Mouse (Mus musculus): ENCODE results near the gene Dnase1. TPM values are rescaled to one million over a fixed set of nuclear protein-coding genes. Genes with fewer than 3 reads are reported as not detected.

The Dnase1 gene
- polyA plus RNA-seq, 1 experiment from 2014 or later, result 5.1 TPM

DNA sequence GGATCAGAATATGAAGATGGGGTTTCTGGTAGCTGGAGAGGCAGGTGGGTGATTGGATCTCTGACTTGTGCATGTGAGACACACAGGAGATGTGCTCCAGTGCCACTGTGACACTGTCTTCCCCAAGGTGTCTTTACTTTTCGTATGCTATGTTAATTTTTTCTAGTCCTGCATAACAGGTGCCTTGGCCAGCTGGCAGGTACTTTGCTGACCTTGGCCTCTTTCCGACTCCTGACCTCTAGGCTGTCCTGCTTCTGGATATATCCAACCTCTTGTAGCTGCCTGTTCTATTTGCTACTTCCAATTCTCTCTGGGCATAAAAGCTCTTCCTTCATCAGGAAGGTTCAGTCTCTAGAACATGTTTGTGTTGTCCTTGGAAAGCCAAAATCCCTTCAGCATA lies 1.2 kb upstream of the Dnase1 start:
- no peak overlapping the region for H3K27ac ChIP-seq (replicated peaks; ENCODE audit: low read depth, low read length)
- DNase-seq (ENCODE audit: low spot score) (no peak), ATAC-seq (ENCODE audit: low read depth) (no peak)
- no peak overlapping the region for H3K4me3 ChIP-seq (ENCODE audit: low read depth, low read length)
- H3K36me3 ChIP-seq (ENCODE audit: control insufficient read depth, insufficient read depth, low read length), result peaks cover 38% of the 10 kb centered on the region
- 87% methylated on average over 2 of the region's 2 CpGs for WGBS
- H3K9me3 ChIP-seq (ENCODE audit: control insufficient read depth, low read length), result no peaks in the 10 kb centered on the region
- no peak overlapping the region for H3K4me2 ChIP-seq (ENCODE audit: low read depth, low read length)
- H3K9ac ChIP-seq (ENCODE audit: low read depth, low read length), result no peak overlapping the region
- H3K4me1 ChIP-seq (ENCODE audit: control insufficient read depth, insufficient read depth, low read length), result no peaks in the 10 kb centered on the region
- H3K27me3 ChIP-seq (replicated peaks; ENCODE audit: control insufficient read depth, insufficient read depth, low read length), result no peaks in the 10 kb centered on the region

DNA sequence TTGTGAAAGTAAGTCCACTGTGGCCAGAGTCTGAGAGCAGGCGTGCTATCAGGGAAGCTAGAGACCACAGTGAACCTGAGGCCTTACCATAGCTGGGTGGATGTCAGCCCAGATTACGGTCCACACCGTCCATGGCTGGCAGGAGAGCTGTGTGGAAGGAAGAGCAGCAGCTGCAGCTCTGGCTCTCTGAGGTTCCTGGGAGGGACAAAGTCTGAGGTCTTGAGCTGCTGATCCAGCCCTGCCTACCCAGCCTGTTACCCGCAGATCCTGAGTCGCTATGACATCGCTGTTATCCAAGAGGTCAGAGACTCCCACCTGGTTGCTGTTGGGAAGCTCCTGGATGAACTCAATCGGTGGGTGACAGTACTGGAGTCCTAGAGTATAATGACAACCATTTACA lies 948 bp downstream of the Dnase1 start:
- no peak for ATAC-seq (ENCODE audit: low read depth)
- H3K9ac ChIP-seq (ENCODE audit: low read depth, low read length), result no peak overlapping the region

DNA sequence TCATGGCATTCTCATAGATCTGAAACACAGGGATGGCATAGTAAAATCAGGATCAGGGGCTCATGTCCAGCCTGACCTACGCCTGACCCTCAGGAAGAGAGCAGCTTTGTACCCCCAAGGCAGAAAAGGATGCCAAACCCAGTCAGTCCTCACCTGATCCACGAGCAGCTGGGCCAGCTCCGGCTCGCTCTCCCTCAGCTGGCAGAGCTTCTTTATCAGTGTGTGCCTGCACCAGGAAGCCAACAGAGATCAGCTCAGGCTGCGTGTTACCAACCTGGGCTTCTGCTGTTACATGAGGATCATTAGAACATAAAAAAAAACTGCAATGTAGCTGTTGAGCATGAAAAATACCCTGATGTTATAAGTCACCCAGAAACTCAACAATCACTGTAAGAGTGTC lies 3.5 kb downstream of the Dnase1 start:
- WGBS, result 84% methylated on average over 5 of the region's 5 CpGs
- H3K4me1 ChIP-seq (ENCODE audit: control insufficient read depth, insufficient read depth, low read length), result no peaks in the 10 kb centered on the region
- H3K9me3 ChIP-seq (ENCODE audit: control insufficient read depth, low read length), result no peaks in the 10 kb centered on the region
- DNase-seq (ENCODE audit: low spot score) (no peak), ATAC-seq (ENCODE audit: low read depth) (no peak)
- H3K27me3 ChIP-seq (replicated peaks; ENCODE audit: control insufficient read depth, insufficient read depth, low read length), result no peaks in the 10 kb centered on the region
- H3K36me3 ChIP-seq (ENCODE audit: control insufficient read depth, insufficient read depth, low read length), result peaks cover 80% of the 10 kb centered on the region
- no peak overlapping the region for H3K4me3 ChIP-seq (ENCODE audit: low read depth, low read length)
- no peak overlapping the region for H3K27ac ChIP-seq (replicated peaks; ENCODE audit: low read depth, low read length)
- no peak overlapping the region for H3K9ac ChIP-seq (ENCODE audit: low read depth, low read length)
- no peak overlapping the region for H3K4me2 ChIP-seq (ENCODE audit: low read depth, low read length)

More for the DNA sequence above, 948 bp downstream of the Dnase1 start:
- Histone ChIP-seq H3K27ac (replicated peaks; ENCODE audit: low read depth, low read length) (no peak overlapping the region), H3K4me1 (ENCODE audit: control insufficient read depth, insufficient read depth, low read length) (no peaks in the 10 kb centered on the region), H3K27me3 (replicated peaks; ENCODE audit: control insufficient read depth, insufficient read depth, low read length) (no peaks in the 10 kb centered on the region), H3K4me2 (ENCODE audit: low read depth, low read length) (no peak overlapping the region), H3K36me3 (ENCODE audit: control insufficient read depth, insufficient read depth, low read length) (peaks cover 59% of the 10 kb centered on the region), H3K9me3 (ENCODE audit: control insufficient read depth, low read length) (no peaks in the 10 kb centered on the region), H3K4me3 (ENCODE audit: low read depth, low read length) (no peak overlapping the region)
- DNase-seq (ENCODE audit: low spot score), result no peak
- 89% methylated on average over 7 of the region's 7 CpGs for WGBS

DNA sequence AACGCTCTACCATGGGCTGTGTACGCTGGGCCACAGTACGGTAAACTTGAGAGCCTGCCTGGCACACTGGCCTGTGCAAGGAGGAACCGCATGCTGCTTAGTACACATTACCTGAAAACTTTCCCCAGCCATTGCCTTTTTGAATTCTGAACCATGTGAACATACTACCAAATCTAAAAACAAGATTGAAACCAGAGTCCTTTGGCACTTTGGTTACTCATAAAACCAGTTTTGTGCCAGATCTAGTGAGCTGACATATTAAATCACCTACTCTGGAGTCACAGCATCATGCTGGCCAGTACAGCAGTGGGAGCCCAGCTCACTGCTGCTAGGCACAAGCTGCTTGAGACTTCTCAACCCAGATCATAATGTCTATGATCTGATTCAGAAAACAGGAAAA lies 4.9 kb downstream of the Dnase1 start:
- Histone ChIP-seq H3K9me3 (ENCODE audit: control insufficient read depth, low read length) (no peaks in the 10 kb centered on the region), H3K36me3 (ENCODE audit: control insufficient read depth, insufficient read depth, low read length) (peaks cover 89% of the 10 kb centered on the region), H3K4me2 (ENCODE audit: low read depth, low read length) (no peak overlapping the region), H3K4me1 (ENCODE audit: control insufficient read depth, insufficient read depth, low read length) (no peaks in the 10 kb centered on the region), H3K27me3 (replicated peaks; ENCODE audit: control insufficient read depth, insufficient read depth, low read length) (no peaks in the 10 kb centered on the region), H3K4me3 (ENCODE audit: low read depth, low read length) (no peak overlapping the region), H3K27ac (replicated peaks; ENCODE audit: low read depth, low read length) (no peak overlapping the region), H3K9ac (ENCODE audit: low read depth, low read length) (no peak overlapping the region)
- DNase-seq (ENCODE audit: low spot score) (no peak), ATAC-seq (ENCODE audit: low read depth) (no peak)
- WGBS, result 93% methylated on average over 4 of the region's 4 CpGs

DNA sequence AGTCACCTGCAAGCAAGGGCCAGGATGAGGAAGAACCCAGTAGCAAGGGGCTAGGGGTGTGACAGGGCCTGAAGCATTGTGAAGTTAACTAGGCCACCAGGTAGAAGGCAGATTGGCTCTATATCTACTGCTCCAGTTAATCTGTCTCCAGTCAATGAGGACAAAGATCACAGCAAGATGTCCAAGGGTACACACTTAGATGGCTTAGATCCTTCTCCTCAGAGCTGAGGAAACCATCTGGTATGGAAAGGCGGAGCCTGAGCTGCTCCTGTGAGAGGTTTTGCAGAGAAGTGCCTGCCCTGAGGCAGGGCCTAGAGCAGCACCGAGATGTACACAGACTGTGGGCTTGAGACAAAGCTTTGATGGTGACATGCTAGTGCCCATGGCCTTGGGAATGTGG lies 7.4 kb downstream of the Dnase1 start:
- Histone ChIP-seq H3K27me3 (replicated peaks; ENCODE audit: control insufficient read depth, insufficient read depth, low read length) (no peaks in the 10 kb centered on the region), H3K9me3 (ENCODE audit: control insufficient read depth, low read length) (no peaks in the 10 kb centered on the region), H3K27ac (replicated peaks; ENCODE audit: low read depth, low read length) (no peak overlapping the region), H3K4me3 (ENCODE audit: low read depth, low read length) (no peak overlapping the region), H3K4me2 (ENCODE audit: low read depth, low read length) (no peak overlapping the region), H3K4me1 (ENCODE audit: control insufficient read depth, insufficient read depth, low read length) (no peaks in the 10 kb centered on the region), H3K36me3 (ENCODE audit: control insufficient read depth, insufficient read depth, low read length) (peaks cover 82% of the 10 kb centered on the region), H3K9ac (ENCODE audit: low read depth, low read length) (no peak overlapping the region)
- ATAC-seq (ENCODE audit: low read depth), result no peak
- WGBS, result 93% methylated on average over 2 of the region's 2 CpGs
- DNase-seq (ENCODE audit: low spot score), result no peak

GRCm38 (mm10) chr16:4045524-4045923 lies 8.8 kb downstream of the Dnase1 start:
- no peak overlapping the region for H3K4me3 ChIP-seq (ENCODE audit: low read depth, low read length)
- H3K27me3 ChIP-seq (replicated peaks; ENCODE audit: control insufficient read depth, insufficient read depth, low read length), result no peaks in the 10 kb centered on the region
- ATAC-seq (ENCODE audit: low read depth) (no peak), DNase-seq (ENCODE audit: low spot score) (no peak)
- WGBS, result 81% methylated on average over 4 of the region's 4 CpGs
- H3K36me3 ChIP-seq (ENCODE audit: control insufficient read depth, insufficient read depth, low read length), result peaks cover 82% of the 10 kb centered on the region
- H3K9ac ChIP-seq (ENCODE audit: low read depth, low read length), result no peak overlapping the region
- H3K4me1 ChIP-seq (ENCODE audit: control insufficient read depth, insufficient read depth, low read length), result no peaks in the 10 kb centered on the region
- H3K27ac ChIP-seq (replicated peaks; ENCODE audit: low read depth, low read length), result no peak overlapping the region
- no peak overlapping the region for H3K4me2 ChIP-seq (ENCODE audit: low read depth, low read length)
- H3K9me3 ChIP-seq (ENCODE audit: control insufficient read depth, low read length), result no peaks in the 10 kb centered on the region

GRCm38 (mm10) chr16:4052601-4053000 lies 15.9 kb downstream of the Dnase1 start:
- 94% methylated on average over 4 of the region's 4 CpGs for WGBS
- peaks cover 81% of the 10 kb centered on the region for H3K36me3 ChIP-seq (ENCODE audit: control insufficient read depth, insufficient read depth, low read length)
- no peak for DNase-seq (ENCODE audit: low spot score)

GRCm38 (mm10) chr16:4053811-4054210 lies 17.1 kb downstream of the Dnase1 start:
- ATAC-seq (ENCODE audit: low read depth) (no peak), DNase-seq (ENCODE audit: low spot score) (no peak)
- H3K4me2 ChIP-seq (ENCODE audit: low read depth, low read length), result no peak overlapping the region
- no peaks in the 10 kb centered on the region for H3K9me3 ChIP-seq (ENCODE audit: control insufficient read depth, low read length)
- H3K27ac ChIP-seq (replicated peaks; ENCODE audit: low read depth, low read length), result no peak overlapping the region
- H3K27me3 ChIP-seq (replicated peaks; ENCODE audit: control insufficient read depth, insufficient read depth, low read length), result no peaks in the 10 kb centered on the region
- no peak overlapping the region for H3K4me3 ChIP-seq (ENCODE audit: low read depth, low read length)
- H3K4me1 ChIP-seq (ENCODE audit: control insufficient read depth, insufficient read depth, low read length), result no peaks in the 10 kb centered on the region
- WGBS, result 88% methylated on average over 3 of the region's 3 CpGs
- no peak overlapping the region for H3K9ac ChIP-seq (ENCODE audit: low read depth, low read length)
- peaks cover 85% of the 10 kb centered on the region for H3K36me3 ChIP-seq (ENCODE audit: control insufficient read depth, insufficient read depth, low read length)

More at GRCm38 (mm10) chr16:4052601-4053000, 15.9 kb downstream of the Dnase1 start:
- no peak for ATAC-seq (ENCODE audit: low read depth)
- Histone ChIP-seq H3K9ac (ENCODE audit: low read depth, low read length) (no peak overlapping the region), H3K9me3 (ENCODE audit: control insufficient read depth, low read length) (no peaks in the 10 kb centered on the region), H3K27ac (replicated peaks; ENCODE audit: low read depth, low read length) (no peak overlapping the region), H3K27me3 (replicated peaks; ENCODE audit: control insufficient read depth, insufficient read depth, low read length) (no peaks in the 10 kb centered on the region), H3K4me2 (ENCODE audit: low read depth, low read length) (no peak overlapping the region), H3K4me3 (ENCODE audit: low read depth, low read length) (no peak overlapping the region), H3K4me1 (ENCODE audit: control insufficient read depth, insufficient read depth, low read length) (no peaks in the 10 kb centered on the region)

DNA sequence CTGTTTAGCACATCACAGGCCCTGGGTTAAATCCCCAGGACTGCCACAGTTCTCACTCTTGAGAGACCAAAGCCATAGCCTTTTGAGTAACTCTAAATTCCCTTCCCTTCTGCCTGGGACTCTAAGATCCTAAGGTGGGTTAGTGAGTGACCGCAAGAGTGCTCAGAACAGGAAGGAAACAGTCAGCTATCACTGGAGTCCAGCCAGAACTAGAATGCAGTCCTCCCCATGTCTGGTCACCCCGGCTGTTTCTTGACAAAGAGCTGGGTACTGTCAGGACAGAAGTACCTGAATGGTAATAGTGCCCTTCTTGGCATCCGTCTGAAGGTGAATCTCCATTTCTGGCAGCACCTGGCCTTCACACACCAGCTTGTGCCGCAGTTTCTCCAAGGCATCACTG lies 28.2 kb downstream of the Dnase1 start:
- Histone ChIP-seq H3K27ac (replicated peaks; ENCODE audit: low read depth, low read length) (no peak overlapping the region), H3K36me3 (ENCODE audit: control insufficient read depth, insufficient read depth, low read length) (peaks cover 85% of the 10 kb centered on the region), H3K4me3 (ENCODE audit: low read depth, low read length) (no peak overlapping the region), H3K4me2 (ENCODE audit: low read depth, low read length) (no peak overlapping the region), H3K4me1 (ENCODE audit: control insufficient read depth, insufficient read depth, low read length) (no peaks in the 10 kb centered on the region), H3K9ac (ENCODE audit: low read depth, low read length) (no peak overlapping the region), H3K27me3 (replicated peaks; ENCODE audit: control insufficient read depth, insufficient read depth, low read length) (no peaks in the 10 kb centered on the region), H3K9me3 (ENCODE audit: control insufficient read depth, low read length) (no peaks in the 10 kb centered on the region)
- DNase-seq (ENCODE audit: low spot score), result no peak
- 95% methylated on average over 4 of the region's 4 CpGs for WGBS
- ATAC-seq (ENCODE audit: low read depth), result no peak
